Mouse (Mus musculus) hematopoietic stem cell, adult 5-6 weeks (primary cell): Measurements from ENCODE around the gene 1700001J03Rik. TPM values are rescaled to one million over a fixed set of nuclear protein-coding genes. Genes with fewer than 3 reads are reported as not detected.
A peak's percentile ranks its signal among the peaks of the same experiment; 100 is the strongest.
"Not testable (repeated sequence)": the region's sequence is repeated elsewhere in the genome, so short reads cannot be mapped to it uniquely, and the experiment has no call there.

Experiments
- ATAC-seq, 2 experiments: fragments of 125-278 bp in 1 of 2; replicated peaks in 1 of 2; 2 replicates each; pipeline ENCODE4 v1.8.0; 2016 to 2017; ENCODE audit warnings: inconsistent platforms in 2 of 2, mild to moderate bottlenecking in 2 of 2, moderate number of reproducible peaks in 2 of 2, low read depth in 1 of 2, moderate TSS enrichment in 1 of 2; ENCODE audit not compliant: low FRiP score in 2 of 2, poor library complexity in 2 of 2, severe bottlenecking in 2 of 2, insufficient read depth in 1 of 2, low TSS enrichment in 1 of 2
- total RNA-seq: library from RNA; stranded (forward); fragments of 172-1452, 232-1000 nt; gene quantifications from 2 replicates; pipeline ENCODE4 v1.2.3, GENCODE M21; 2017

1700001J03Rik gene
- total RNA-seq, 1 experiment from 2014 or later, result not detected

DNA sequence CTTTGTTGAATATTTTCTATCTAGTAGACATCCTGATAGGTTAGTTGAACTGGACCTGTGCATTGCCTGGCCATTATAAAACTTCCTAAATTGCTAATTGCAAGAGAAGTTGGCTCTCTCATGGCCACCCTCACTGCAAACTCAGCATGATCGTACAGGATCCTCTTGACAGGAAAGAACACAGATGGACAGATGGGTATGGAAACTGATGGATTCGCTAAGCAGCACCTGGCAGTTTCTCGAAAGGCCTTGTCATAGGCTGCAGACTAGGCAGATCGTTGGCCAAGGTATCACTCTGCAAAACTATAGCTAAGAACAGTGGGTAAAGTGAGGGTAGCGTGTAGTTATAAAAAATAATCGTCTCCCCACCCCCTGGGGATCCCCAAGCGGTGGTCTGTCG lies 8.3 kb upstream of the 1700001J03Rik start:
- no peak for ATAC-seq

DNA sequence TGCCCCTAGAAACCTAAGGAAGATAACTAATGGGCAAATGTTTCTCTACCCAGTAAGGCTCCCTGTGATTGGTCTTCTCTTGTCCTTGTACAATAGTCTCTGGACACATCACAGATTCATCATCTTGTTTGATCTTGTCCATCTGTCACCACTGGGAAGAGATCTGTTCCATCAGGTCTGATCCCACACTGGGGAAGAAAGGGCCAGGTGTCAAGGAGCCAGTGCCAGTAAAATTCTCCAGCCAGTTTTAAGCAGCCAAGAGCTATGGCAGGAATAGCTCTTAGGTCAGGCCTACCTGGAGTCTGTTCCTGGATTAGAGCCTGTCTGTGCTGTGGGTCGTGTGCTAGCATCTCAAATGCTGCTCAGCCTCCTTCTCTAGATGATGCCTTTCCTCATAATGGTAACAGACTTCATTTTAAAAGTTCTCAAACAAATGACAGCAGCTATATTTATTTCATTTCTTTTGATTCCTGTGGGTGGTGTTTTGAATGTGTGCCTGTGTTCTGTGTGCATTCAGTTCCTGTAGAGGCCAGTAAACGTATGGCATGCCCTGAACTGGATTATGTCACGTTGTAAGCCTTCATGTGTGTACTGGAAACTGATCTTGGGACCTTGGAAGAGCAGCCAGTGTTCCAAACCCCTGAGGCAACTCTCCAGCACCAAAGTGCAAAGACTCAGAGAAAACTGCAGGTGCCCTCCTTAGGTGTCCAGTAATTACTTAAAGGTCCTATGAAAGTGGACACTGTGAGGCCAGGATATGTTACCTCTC lies 5.6 kb upstream of the 1700001J03Rik start:
- ATAC-seq, result no peak

DNA sequence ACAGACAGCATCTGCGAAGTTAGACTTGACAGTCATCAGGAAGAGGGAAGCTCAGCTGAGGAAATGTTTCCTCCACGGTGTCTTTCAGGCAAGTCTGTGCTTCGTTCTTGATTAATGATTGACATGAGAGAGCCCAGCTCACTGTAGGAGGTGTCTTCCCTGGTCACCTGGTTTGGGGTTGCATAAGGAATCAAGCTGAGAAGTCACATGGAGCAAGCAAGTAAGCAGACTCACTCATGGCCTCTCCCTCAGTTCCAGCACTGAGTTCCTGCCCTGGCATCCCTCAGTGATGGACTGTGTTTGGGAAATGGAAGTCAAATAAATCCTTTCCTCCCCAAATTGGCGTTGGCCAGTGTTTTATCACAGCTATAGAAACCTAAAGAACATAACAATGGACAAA lies 5.0 kb upstream of the 1700001J03Rik start:
- ATAC-seq, result no peak

GRCm38 (mm10) chr5:146188712-146189111 lies 3.6 kb upstream of the 1700001J03Rik start:
- no peak for ATAC-seq

- ATAC-seq, result 0 out of 4 replicates have a peak, but pooled peaks of 1 of the 2 experiments have one; percentile 27
These were observed 3.0 kb upstream of the 1700001J03Rik start for GRCm38 (mm10) chr5:146188144-146188543.

- peak in 1 of 2 experiments; percentile 49; a peak in 1 of 4 replicates for ATAC-seq
These were observed 2.3 kb upstream of the 1700001J03Rik start for GRCm38 (mm10) chr5:146187441-146187840.

- not testable (repeated sequence) for ATAC-seq
These were observed 12.4 kb downstream of the 1700001J03Rik start for GRCm38 (mm10) chr5:146172744-146173143.

- not testable (repeated sequence) for ATAC-seq
These were observed 14.5 kb downstream of the 1700001J03Rik start, which contains the start of gene Gm6309 for GRCm38 (mm10) chr5:146170621-146171020. Gene Gm6309, minus strand, starts transcription at chr5:146170721.

GRCm38 (mm10) chr5:146160439-146160838 lies 24.7 kb downstream of the 1700001J03Rik start, which contains the start of gene Gm5565:
Gene Gm5565, minus strand, starts transcription at chr5:146160539.
- ATAC-seq, result not testable (repeated sequence)

GRCm38 (mm10) chr5:146158326-146158725 lies 26.8 kb downstream of the 1700001J03Rik start:
- not testable (repeated sequence) for ATAC-seq

DNA sequence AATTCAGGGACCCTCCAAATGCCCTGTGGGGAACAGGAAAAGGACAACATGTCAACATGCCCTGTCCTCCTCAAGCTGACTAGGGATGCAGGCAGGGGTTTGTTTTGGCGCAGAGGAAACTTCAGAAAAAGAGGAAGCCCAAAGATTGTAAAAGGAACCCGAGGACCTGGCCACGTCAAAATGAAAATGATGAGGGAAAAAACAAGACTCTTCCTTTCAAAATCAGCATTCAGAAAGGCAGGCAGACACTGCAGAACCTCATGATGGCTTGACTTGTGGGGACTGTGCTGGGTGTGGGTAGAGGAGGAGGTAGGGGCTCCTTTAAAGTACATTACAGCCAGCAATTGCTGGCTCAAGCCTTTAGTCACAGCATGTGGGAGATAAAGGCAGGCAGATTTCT lies 34.6 kb downstream of the 1700001J03Rik start:
- no peak for ATAC-seq

- ATAC-seq, result no peak
These were observed 37.2 kb downstream of the 1700001J03Rik start for GRCm38 (mm10) chr5:146147903-146148302.

Other genes with a start within 250 kb of the 1700001J03Rik start
- not detected in 2 replicates for gene Cyp3a25, start 175.7 kb downstream of the 1700001J03Rik start, total RNA-seq
- not detected in 2 replicates for gene Cyp3a59, start 106.0 kb downstream of the 1700001J03Rik start, total RNA-seq
- gene Gm5565, start 24.8 kb downstream of the 1700001J03Rik start, total RNA-seq, result not detected in 2 replicates
- gene Gm6309, start 14.6 kb downstream of the 1700001J03Rik start, total RNA-seq, result not detected in 2 replicates
- 54.3 and 74.0 TPM in 2 replicates for gene Rnf6, start 36.3 kb upstream of the 1700001J03Rik start, total RNA-seq
- 35.8 and 42.7 TPM in 2 replicates for gene Cdk8, start 45.9 kb upstream of the 1700001J03Rik start, total RNA-seq
- gene Wasf3, start 199.7 kb upstream of the 1700001J03Rik start, total RNA-seq, result not detected in 2 replicates